Mouse (Mus musculus): ENCODE measurements around the gene Oaf. TPM values are rescaled to one million over a fixed set of nuclear protein-coding genes. Genes with fewer than 3 reads are reported as not detected.
A peak's percentile ranks its signal among the peaks of the same experiment; 100 is the strongest.

The Oaf gene
- 11.7 and 12.6 TPM in 2 replicates for polyA plus RNA-seq (2015; fragmentation: Nextera tagmentation; extraction: Ambion mirVana)

- DNase-seq (ENCODE audit: low spot score) = peak; percentile 44
Measured at GRCm38 (mm10) chr9:43239712-43240593, at the start of gene Oaf. Gene Oaf (minus strand): TSS chr9:43239911.

GRCm38 (mm10) chr9:43286870-43287269, 47.2 kb upstream of the Oaf start:
- DNase-seq (ENCODE audit: low spot score) = peak; percentile 32

GRCm38 (mm10) chr9:43285281-43285680, 45.6 kb upstream of the Oaf start:
- no peak for DNase-seq (ENCODE audit: low spot score)

GRCm38 (mm10) chr9:43284284-43284683, 44.6 kb upstream of the Oaf start:
- peak; percentile 74 for DNase-seq (ENCODE audit: low spot score)

GRCm38 (mm10) chr9:43273735-43274134, 34.0 kb upstream of the Oaf start:
- DNase-seq (ENCODE audit: low spot score) = no peak

GRCm38 (mm10) chr9:43271761-43272518, 32.2 kb upstream of the Oaf start:
- DNase-seq (ENCODE audit: low spot score) = no peak

- DNase-seq (ENCODE audit: low spot score) = no peak
Measured at GRCm38 (mm10) chr9:43270723-43271252, 31.1 kb upstream of the Oaf start.

- DNase-seq (ENCODE audit: low spot score) = no peak
Measured at GRCm38 (mm10) chr9:43269166-43269565, 29.5 kb upstream of the Oaf start.

GRCm38 (mm10) chr9:43267357-43267756, 27.6 kb upstream of the Oaf start:
- peak; percentile 62 for DNase-seq (ENCODE audit: low spot score)

GRCm38 (mm10) chr9:43265194-43265593, 25.5 kb upstream of the Oaf start:
- no peak for DNase-seq (ENCODE audit: low spot score)

- DNase-seq (ENCODE audit: low spot score) = no peak
Measured at GRCm38 (mm10) chr9:43263946-43264451, 24.3 kb upstream of the Oaf start.

- DNase-seq (ENCODE audit: low spot score) = no peak
Measured at GRCm38 (mm10) chr9:43262811-43263550, 23.3 kb upstream of the Oaf start.

GRCm38 (mm10) chr9:43262390-43262789, 22.7 kb upstream of the Oaf start:
- DNase-seq (ENCODE audit: low spot score) = no peak

GRCm38 (mm10) chr9:43261941-43262340, 22.2 kb upstream of the Oaf start:
- DNase-seq (ENCODE audit: low spot score) = no peak

GRCm38 (mm10) chr9:43261124-43261907, 21.6 kb upstream of the Oaf start:
- DNase-seq (ENCODE audit: low spot score) = no peak

GRCm38 (mm10) chr9:43260661-43261060, 20.9 kb upstream of the Oaf start:
- no peak for DNase-seq (ENCODE audit: low spot score)

- no peak for DNase-seq (ENCODE audit: low spot score)
Measured at GRCm38 (mm10) chr9:43253271-43253681, 13.6 kb upstream of the Oaf start.

GRCm38 (mm10) chr9:43252790-43253189, 13.1 kb upstream of the Oaf start:
- no peak for DNase-seq (ENCODE audit: low spot score)

GRCm38 (mm10) chr9:43251786-43252185, 12.1 kb upstream of the Oaf start:
- no peak for DNase-seq (ENCODE audit: low spot score)

- no peak for DNase-seq (ENCODE audit: low spot score)
Measured at GRCm38 (mm10) chr9:43246738-43247180, 7.0 kb upstream of the Oaf start.
